Mouse (Mus musculus): ENCODE results near the gene Cd180.
A peak's percentile ranks its signal among the peaks of the same experiment; 100 is the strongest.
"Not testable (repeated sequence)": the region's sequence is repeated elsewhere in the genome, so short reads cannot be mapped to it uniquely, and the experiment has no call there.

Gene Cd180

DNA sequence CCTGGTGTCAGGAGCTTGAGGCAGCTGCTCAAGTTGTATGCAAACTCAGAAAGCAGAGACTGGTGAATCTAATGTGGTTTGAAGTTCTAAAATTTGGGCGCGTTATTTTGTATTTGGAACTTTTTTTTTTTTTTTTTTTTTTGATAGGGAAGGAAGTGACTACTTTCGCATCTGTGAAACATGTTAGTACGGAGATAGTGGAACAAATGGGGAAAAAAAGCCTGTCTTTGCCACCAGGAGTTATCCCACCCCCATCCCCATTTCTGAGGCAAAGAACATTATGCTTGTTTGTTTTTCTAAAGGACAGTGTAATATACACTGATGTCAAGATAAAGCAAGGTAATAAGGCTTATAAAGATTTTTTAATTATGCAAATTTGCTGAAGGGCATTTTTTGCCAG is 15.8 kb upstream of the Cd180 start:
- DNase-seq (ENCODE audit: low read depth in 2 of 2, low spot score in 2 of 2), result not testable (repeated sequence)

DNA sequence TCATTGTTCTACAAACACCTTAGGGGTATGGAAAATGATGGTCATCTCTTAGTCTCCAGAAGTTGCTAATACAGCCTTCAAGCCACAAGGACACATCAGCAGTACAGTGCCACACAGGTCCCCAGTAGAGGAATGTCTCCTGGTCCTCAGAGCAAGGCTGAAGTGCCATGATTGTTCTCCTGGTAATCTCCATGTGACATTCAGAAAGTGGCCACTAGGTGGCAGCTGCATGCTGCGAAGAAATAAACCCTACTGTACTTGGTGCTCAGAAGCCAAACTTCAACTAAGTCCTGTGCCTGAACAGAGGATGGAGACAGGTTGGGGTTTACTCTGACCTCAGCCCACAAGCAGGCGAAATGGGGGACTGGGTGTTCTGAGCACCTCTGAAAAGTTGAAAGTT is 14.9 kb upstream of the Cd180 start:
- peak; percentile 18 to 35 for DNase-seq (ENCODE audit: low read depth in 2 of 2, low spot score in 2 of 2)

DNA sequence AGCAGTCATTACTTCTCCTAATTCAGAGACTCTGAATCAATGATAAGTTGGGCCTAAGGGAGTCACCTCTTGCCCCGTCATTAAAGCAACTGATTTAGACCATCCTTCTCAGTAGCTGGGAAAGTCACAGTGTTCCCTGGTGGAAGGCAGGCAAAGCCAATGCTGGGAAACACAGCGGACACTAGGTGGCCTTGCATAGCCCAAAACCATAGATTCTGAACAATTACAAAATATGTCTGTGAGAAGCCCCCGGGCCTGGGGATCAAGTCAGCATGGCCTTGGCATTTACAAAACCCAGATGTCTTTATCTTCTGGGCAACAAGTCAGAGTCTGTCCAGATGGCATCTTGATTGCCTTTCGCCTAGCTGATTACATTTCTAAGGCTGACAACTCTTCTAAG is 8.5 kb upstream of the Cd180 start:
- no peak for DNase-seq (ENCODE audit: low read depth in 2 of 2, low spot score in 2 of 2)

DNA sequence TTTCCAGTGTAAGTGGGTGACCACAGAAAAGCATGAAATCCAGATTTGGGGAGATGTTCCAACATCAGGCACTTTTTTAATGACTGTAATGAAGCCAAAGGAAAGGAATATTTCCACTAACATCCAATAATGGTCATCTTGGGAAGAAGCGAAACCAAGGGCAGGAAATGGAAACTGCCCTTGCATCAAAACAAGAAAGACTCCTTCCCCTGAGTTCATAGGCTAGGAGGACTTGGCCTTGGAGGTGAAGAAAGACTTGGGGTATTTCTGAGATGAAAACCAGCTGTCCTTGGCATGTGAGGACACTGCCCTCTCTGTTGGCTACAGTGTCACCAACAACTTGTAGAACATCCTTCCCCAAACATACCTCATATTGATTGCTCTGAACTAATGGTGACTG is 5.2 kb upstream of the Cd180 start:
- no peak for DNase-seq (ENCODE audit: low read depth in 2 of 2, low spot score in 2 of 2)

DNA sequence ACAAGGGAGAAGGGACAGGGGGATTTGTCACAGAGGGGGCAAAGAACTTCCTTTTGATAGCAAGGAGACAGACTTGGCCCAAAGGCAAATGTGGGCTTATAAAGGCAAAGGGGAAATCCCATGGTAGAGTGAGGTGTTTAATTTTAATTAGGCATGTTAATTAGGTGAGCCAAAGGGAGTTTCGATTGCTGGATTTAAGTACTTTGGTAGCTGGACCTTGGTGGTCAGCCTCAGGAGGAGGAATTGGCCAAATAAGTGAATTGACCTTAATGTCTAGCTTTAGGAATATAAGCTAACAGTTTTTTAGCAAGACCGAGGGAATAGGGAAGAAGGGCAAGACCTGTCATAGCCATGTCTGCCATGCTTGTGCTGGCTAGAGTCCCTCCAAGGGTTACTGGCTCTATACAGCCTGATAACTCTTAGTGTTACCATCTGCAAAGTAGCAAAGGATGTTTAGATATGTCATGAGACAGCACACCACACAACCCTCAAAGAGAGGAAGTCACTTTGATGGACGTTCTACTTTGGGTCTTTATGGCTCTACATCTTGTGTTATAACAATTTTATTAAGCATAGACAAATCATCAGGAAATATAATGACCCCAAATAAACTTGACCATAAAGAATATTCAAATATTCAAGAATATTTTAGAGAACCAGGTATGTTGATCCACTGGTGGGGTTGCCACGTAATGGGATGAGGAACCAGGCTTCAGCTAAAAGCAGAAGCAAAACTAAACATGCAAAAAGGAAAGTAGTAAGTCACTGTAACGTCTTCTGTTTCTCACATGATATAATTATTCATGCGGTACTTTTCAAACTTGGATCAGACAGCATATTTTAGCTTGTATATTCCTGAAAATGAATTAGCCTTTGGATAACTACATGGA is 3.9 kb upstream of the Cd180 start:
- DNase-seq (ENCODE audit: low read depth in 2 of 2, low spot score in 2 of 2), result no peak

DNA sequence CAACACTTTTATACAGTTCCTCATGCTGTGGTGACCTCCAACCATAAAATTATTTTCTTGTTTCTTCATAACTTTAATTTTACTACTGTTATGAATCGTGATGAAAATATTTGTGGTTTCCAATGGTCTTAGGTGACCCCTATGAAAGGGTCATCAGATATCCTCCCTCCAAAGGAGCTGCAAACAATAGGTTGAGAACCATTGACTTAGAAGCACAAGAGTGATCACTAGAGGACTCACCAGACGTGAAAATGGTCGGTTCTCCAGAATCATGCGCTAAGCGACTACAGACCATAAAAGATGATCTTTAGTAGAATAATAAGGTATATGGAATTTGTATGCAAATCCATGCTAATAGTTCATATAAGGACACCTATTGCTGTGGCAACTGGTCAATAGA is 3.2 kb upstream of the Cd180 start:
- DNase-seq (ENCODE audit: low read depth in 2 of 2, low spot score in 2 of 2), result no peak

DNA sequence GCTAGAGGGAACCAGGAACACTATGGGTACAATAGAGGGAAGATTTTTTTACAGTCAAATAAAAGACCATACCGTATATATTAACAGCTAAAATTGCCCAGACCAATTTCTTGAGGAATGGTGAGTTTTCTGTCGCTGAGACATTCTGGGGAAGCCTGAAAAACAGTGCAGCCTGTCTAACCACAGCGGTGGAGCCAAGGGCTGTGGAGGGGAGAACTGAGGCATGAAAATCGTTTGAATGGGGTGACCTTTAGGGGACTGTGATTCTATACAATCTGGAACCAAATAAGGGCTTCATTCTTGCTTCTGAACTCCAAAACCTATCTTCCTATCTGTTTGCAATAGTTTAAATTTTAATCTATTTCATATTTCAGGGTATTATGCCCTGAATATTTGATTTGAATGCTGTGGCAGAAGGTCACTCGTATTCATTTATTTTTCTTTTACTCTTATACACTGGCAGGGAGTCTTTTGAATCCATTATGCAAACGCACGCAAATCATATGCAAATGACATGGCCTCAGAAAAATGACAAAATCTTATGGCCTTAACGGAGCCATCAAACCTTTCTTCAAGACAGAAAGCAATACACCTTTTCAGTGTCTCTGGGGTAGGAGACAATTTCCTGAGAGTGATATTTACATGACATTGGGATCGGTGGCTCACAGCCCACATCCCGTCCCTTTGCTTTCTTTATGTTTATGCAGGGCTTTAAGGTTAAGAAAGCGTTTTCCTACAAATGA is 1.8 kb upstream of the Cd180 start:
- no peak for DNase-seq (ENCODE audit: low read depth in 2 of 2, low spot score in 2 of 2)

DNA sequence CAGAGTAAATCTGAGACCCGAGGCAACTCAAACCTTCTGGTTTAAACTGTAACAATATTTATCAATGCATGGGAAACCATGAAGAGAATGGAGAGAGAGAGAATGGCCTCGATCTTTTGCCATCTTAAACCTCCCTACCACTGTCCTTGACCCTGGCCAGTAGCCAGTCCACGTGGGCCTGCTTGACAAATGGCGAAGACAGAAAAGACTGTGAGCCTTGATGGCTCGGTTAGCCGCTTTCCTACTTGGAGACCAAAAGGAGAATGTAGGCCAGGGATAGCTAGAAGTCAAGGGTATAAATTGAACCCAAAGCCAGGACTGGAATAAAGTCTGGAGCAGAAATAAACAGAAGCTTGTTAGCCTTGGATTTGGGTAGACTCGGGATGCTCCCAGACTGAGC is 796 bp downstream of the Cd180 start:
- DNase-seq (ENCODE audit: low read depth in 2 of 2, low spot score in 2 of 2), result no peak

DNA sequence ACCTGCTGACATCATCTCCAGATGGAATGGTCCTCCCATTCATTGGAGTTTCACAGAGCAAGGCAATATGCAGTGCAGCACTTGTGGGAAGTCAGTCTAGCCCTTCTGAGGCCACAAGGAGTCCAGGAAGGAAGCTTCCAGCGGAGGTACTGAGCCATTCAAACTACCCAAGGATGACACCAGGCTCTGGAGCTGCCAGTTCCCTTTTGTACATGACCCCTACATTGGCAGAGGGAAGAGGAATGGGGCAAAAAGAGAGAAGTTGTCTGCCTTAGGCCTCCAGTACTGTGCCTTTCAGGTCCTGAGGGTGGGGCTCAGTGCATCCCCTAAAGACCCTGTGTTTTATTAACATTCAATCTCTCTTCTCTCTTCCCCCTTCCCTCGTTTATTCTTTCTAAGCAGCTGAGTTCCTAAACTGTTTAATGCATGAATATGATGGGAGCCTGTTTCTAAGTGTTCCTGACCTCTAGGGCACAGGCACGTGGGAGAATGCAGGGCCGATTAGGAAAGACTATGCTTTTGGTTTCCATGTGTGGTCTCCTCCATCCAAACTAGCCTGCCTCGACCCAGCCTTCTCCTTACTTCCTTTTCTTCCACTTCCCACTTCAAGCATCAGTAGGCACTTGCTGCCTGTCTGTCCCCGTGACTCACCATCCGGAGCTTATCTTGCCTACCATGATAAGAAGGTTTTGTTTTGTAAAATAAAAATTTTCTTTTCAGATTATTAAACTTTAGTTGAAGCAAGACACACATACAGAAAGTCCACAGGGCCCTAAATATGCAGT is 2.0 kb downstream of the Cd180 start:
- no peak for DNase-seq (ENCODE audit: low read depth in 2 of 2, low spot score in 2 of 2)

DNA sequence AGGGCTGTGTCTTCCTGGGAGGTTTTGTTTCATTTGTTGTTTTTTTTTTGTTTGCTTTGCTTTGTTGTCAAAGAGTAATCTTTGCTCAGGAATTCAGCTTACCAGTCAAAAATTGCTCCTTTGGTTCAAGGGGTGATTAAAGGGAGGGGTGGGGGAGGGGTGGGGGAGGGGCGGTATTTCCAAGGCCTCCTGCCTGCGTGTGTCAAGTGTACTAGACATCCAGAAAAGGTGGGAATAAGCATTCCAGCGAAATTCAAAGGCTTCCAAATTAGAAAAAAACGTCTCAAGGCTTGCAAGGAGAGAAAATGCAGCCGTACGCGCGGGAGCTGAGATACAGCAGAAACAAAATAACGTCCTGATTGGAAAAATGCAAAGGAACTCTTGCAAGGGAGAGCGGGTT is 5.0 kb downstream of the Cd180 start:
- no peak for DNase-seq (ENCODE audit: low read depth in 2 of 2, low spot score in 2 of 2)

DNA sequence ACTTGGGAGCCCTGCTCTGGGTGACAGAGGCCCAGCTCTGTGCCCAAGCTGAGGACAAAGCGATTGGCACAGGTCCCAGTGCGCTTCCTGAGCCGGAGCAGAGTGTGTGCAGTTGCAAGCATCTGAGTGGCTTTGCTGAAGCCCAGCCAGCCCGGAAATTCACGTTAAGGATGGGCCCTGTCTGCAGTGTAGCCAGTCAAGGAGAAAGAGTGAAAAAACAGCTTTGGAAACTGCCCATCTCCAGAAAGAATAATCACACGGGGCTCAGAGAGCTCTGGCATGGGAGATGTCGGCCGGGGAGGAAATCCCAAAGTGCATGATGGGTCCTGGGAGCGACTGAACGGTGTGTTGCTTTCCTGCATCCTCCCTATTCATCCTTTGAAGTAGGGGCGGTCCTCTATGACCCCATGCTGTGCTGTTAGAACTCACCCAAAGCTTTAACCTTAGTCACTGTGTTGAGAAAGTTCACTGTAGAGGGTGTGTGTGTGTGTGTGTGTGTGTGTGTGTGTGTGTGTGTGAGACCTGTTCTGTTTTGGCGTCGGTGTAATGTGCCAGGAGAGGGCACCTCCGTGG is 5.5 kb downstream of the Cd180 start:
- no peak for DNase-seq (ENCODE audit: low read depth in 2 of 2, low spot score in 2 of 2)

DNA sequence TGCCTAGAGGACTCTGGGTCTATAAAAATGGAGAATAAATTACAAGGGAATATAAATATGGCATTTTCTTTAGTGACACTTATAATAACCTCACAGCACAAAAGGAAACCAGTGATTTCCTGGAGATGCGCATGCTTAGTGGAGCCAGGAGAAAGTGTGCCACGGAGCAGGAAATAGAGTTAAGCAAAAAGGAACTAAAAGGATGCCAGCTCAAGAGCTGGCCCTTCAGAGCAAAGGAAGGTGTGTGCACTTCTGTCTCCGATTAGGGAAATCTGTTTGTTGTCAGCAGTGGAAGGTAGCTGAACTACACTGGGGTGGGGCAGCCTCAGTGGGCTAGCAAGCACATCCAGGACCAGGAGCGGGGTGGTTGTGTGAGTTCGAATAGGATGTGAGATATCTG is 6.8 kb downstream of the Cd180 start:
- no peak for DNase-seq (ENCODE audit: low read depth in 2 of 2, low spot score in 2 of 2)

DNA sequence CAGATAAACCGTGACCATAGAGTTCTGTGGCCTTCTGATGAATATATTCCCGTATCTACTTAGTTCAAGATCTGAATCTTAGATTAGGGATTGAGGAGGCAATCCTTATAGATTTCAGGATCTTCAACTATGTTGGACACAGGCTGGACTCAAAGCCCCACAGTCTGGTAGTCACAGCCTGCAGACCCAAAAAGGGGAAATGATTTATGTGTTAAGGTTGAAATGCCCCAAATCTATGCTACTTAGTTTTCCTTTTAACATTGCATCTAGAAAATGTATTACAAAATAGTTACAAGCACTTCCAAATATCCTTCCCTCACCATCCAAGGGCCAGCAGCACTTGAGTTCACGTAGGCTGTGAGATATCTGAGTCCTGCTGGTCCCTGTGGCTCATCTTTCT is 7.4 kb downstream of the Cd180 start:
- no peak for DNase-seq (ENCODE audit: low read depth in 2 of 2, low spot score in 2 of 2)

DNA sequence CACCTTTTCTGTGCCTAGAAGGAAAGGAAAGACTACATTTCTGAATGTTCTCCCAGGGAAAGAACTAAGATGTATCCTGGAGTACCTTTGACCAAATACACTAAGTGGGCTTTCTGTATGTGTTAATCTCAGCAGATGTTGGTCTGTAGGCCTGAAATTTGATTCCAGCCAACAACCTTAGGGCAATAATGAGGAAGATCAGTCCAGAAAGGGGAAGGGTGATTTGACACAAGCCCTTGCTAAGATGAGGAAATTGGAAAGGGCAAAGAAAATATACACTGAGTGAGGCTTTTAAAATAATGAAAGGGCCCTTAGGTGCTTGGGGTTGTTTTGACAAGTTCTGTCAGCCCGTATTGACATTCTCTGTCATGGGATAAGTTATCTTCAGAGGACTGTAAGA is 23.6 kb downstream of the Cd180 start:
- no peak for DNase-seq (ENCODE audit: low read depth in 2 of 2, low spot score in 2 of 2)

DNA sequence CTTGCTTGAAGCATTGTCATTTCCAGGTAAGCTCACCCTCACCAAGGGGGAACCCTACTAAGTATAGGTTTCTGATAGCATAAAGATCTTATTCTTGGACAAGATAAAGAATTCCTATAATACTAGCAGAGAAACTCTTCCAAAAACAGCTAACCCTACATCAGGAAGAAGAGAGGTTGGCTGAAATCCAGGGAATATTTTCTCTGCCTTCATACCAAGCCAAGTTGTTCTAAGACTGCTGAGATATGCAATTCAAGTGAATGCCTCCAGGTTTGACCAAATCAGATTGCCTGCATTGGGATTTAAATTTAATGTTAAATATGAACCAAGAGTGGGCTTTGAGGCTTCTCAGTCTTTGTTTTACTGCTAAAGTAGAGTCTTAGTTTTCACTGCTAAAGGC is 32.1 kb downstream of the Cd180 start:
- no peak for DNase-seq (ENCODE audit: low read depth in 2 of 2, low spot score in 2 of 2)

DNA sequence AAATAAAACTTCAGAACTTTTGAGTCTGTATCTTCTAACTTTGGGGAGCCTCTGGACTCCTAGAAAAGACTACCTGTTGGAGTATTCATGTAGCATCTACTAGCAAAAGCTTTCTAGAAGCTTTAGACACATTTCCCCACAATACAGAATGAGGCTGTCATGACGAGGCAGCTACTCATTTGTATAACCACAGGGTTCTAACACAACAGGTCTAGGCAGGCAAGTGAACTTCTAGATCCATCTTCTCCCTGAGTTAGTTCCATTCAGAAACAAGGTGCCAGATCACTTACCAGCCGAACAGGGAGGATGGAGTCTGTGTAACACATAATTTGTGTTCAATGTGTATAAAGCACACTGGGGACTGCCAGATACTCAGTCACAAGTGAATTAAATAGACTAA is 32.5 kb downstream of the Cd180 start:
- no peak for DNase-seq (ENCODE audit: low read depth in 2 of 2, low spot score in 2 of 2)

DNA sequence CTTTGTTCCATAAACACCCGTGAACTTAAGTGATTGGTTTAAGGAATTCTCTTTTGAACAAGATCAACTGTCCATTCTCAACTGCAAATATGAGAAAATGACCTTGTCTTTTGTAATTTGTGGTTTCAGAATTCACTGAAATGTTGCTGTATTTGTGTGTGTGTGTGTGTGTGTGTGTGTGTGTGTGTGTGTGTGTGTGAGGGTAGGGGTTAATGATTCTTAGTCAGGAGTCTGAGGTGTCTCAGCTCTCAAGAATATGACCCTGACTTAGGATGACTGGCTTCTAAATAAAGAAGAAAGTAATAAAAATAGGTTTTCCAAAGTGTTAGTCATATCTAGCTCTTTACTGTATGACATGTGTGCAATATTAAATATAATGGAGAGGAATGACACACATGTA is 33.5 kb downstream of the Cd180 start:
- no peak for DNase-seq (ENCODE audit: low read depth in 2 of 2, low spot score in 2 of 2)

DNA sequence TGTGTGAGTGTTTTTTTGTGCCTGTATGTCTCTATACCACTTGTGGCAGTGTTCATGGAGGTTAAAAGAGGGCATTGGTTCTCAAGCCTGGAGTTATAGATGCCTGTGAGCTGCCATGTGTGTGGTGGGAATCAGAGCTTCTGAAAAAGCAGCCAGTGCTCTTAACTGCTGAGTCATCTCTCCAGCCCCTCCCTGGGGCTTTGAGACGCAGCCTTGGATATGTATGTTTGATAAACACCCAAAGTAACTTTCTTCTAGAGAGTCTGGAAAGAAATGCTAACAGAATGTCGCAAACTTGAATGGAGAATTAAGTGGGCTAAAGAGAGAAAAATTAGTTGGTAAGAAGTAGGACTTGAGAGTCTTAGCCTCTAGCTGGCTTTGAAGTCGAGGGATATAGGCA is 34.7 kb downstream of the Cd180 start:
- no peak for DNase-seq (ENCODE audit: low read depth in 2 of 2, low spot score in 2 of 2)

DNA sequence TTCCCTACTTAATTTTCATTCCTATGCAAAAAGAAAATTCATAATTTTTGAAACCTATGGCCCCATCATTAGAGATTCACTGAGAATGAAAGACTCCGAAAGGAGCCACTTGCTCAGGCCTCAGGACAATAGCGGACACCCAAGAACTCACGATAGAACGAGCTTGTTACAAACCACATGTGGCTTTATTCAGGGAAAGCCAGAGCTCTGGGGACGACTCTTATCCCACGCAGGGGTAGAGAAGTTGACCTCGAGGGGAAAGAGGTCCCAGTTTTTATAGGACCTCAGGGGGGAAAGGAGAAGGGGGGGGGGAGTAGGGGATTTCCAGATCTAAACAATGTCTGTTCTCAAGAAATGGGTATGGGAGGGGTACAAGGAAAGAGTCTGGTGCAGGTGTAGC is 35.6 kb downstream of the Cd180 start:
- not testable (repeated sequence) for DNase-seq (ENCODE audit: low read depth in 2 of 2, low spot score in 2 of 2)

DNA sequence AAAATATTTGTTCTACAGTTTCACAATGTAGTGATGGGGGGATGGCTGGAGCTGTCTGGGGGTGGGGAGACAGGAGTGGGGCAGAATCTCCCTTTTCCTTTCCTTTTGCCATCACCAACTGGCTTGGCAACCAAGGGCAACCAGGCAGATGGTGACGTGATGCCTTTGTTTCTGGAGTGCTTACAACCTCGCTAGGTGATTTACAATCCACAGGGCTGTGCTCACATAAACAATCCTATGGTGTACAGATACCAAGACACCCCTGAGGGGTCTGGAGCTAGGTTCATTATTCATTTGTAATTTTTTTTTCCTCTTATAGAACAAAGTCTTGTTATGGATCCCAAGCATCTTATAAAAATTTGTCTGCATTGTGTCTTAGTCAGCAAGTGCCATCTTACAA is 39.7 kb downstream of the Cd180 start:
- no peak for DNase-seq (ENCODE audit: low read depth in 2 of 2, low spot score in 2 of 2)

DNA sequence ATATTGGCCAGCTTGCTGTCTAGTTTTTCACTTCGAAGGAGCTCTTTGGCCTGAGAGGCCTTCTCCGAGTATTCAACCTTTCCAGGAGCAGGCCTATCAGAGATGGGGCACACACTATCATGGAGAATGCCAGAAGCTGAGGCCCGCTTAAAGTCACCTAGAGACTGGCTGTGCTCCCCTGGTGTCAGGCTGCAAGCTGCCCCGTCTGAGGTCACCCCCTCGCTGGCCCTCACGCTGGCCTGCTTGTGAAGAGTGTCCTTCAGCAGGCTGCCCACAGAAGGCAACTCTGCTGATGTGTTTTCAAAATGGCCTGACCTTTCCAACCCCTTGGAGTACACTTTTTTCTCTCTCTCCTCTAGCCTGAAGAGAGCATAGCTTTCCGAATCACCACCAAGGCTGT is 44.5 kb downstream of the Cd180 start:
- no peak for DNase-seq (ENCODE audit: low read depth in 2 of 2, low spot score in 2 of 2)
